Mouse (Mus musculus) small intestine, adult 2 months (tissue): ENCODE measurements around the gene Evi2. TPM values are rescaled to one million over a fixed set of nuclear protein-coding genes. Genes with fewer than 3 reads are reported as not detected.
A peak's percentile ranks its signal among the peaks of the same experiment; 100 is the strongest.

Experiments used
- H3K27ac ChIP-seq: fragments of 200-500 bp; 2 replicates; pipeline ENCODE4 v1.5.1; 2012; ENCODE audit warnings: low read depth, low read length, control low read depth, inconsistent platforms; ENCODE audit not compliant: insufficient read depth
- H3K27me3 ChIP-seq: fragments of 200-500 bp; 2 replicates; pipeline ENCODE4 v1.6.1; 2012; ENCODE audit warnings: mild to moderate bottlenecking, moderate library complexity, low read length, inconsistent platforms; ENCODE audit not compliant: control insufficient read depth, insufficient read depth
- H3K36me3 ChIP-seq: fragments of 200-500 bp; 2 replicates; pipeline ENCODE4 v1.6.1; 2012; ENCODE audit warnings: mild to moderate bottlenecking, low read length, control low read depth, inconsistent platforms; ENCODE audit not compliant: control insufficient read depth, insufficient read depth
- H3K4me1 ChIP-seq: fragments of 200-500 bp; 2 replicates; pipeline ENCODE4 v1.6.1; 2012; ENCODE audit warnings: low read length, inconsistent platforms, mixed read lengths; ENCODE audit not compliant: control insufficient read depth, insufficient read depth, insufficient read length
- H3K4me3 ChIP-seq: fragments of 200-500 bp; 2 replicates; pipeline ENCODE4 v1.5.1; 2012; ENCODE audit warnings: low read depth, mild to moderate bottlenecking, control low read depth, inconsistent platforms, low read length, moderate library complexity
- CTCF ChIP-seq: fragments of 200-500 bp; IDR thresholded peaks from 2 replicates; pipeline ENCODE4 v1.5.1; 2012; ENCODE audit warnings: low read depth, mild to moderate bottlenecking, control low read depth, inconsistent platforms, low read length, moderate library complexity, mixed read lengths; ENCODE audit not compliant: insufficient replicate concordance, insufficient read length; ENCODE audit errors: extremely low read depth
- POLR2A ChIP-seq: fragments of 200-500 bp; IDR thresholded peaks from 2 replicates; pipeline ENCODE4 v1.6.1; 2012; ENCODE audit warnings: low read depth, mild to moderate bottlenecking, control low read depth, inconsistent platforms, low read length, moderate library complexity
- WGBS: fragments of 180-500 bp; shearing (Covaris S2); methylation state at CpG from one replicate; pipeline ENCODE4 v1.1.7; 2018; 5-methylcytosine and 5-hydroxymethylcytosine counted together
- polyA plus RNA-seq: library from polyadenylated mRNA; depleted of rRNA; stranded (reverse); fragments of >200 nt; gene quantifications from 2 replicates; pipeline ENCODE4 v1.2.3, GENCODE M21; 2012; rRNA removed

Evi2 gene
- polyA plus RNA-seq = 0.34 and 1.7 TPM in 2 replicates

DNA sequence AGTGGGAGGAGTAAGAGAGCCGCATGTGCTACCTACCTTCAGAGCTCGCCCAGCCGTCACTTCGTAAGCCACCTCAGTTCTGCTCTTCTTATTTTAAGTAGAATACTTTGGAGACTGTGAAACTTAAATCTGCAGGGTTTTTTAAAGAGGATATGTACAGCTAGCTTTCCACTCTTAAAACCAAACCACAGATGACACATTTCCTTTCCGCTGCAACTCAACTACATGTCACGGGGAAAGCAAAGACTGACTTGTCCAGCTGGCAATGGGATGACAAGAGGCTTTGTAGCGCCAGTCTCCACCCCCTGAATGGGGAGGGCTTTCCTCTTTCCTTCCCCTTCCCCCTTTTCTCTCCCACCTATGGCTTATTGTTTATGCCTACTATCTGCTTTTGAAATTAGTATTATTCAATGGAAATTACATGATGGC, at the start of gene Evi2, which contains the start of gene Evi2a:
Evi2 (minus strand) TSS at position 257 of the 429 bp plus-strand sequence.
Evi2a (minus strand) TSS at position 277 of the 429 bp plus-strand sequence.
- no peaks in the 10 kb centered on the region for H3K27me3 ChIP-seq
- TF ChIP-seq POLR2A = no peak
- no peak for TF ChIP-seq CTCF

DNA sequence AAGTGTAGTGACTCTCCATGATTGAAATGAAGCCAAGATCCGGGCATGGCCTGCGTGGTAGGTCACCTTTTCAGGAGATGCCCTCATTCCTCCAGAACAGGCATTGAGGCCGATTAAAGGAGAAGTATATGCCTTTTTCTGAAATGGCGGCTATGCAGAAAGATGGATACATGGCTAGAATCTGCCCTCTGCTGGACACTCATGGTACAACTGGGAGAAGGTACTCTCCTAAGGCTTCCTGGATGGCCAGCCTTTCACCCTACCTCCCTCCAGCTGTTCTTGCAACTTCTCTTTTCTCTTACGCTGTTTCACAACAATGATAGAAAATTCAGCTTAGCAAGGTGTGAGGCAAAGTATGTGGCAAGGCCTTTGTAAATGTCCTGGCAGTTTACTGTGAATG, 47.4 kb upstream of the Evi2 start:
- Histone ChIP-seq H3K36me3 (peaks cover 8% of the 10 kb centered on the region), H3K4me3 (no peak overlapping the region), H3K4me1 (no peaks in the 10 kb centered on the region), H3K27ac (no peak overlapping the region), H3K27me3 (no peaks in the 10 kb centered on the region)
- 45% methylated on average over 5 of the region's 5 CpGs for WGBS
- TF ChIP-seq POLR2A = no peak
- TF ChIP-seq CTCF = peak; percentile 64; the same call in 1 of the 2 replicates

More for the DNA sequence above, at the start of gene Evi2, which contains the start of gene Evi2a:
- peak within 1 kb of the TSS; percentile 57; the same call in 1 of the 2 replicates for H3K27ac ChIP-seq
- WGBS = 83% methylated on average over 7 of the region's 7 CpGs
- 0 out of 2 replicates have a peak, but pooled peaks cover 2% of the 10 kb centered on the region for H3K36me3 ChIP-seq
- H3K4me1 ChIP-seq = peaks cover 11% of the 10 kb centered on the region; the same call in 1 of the 2 replicates
- H3K4me3 ChIP-seq = 0 out of 2 replicates have a peak within 1 kb of the TSS, but pooled peaks have one; percentile 11

DNA sequence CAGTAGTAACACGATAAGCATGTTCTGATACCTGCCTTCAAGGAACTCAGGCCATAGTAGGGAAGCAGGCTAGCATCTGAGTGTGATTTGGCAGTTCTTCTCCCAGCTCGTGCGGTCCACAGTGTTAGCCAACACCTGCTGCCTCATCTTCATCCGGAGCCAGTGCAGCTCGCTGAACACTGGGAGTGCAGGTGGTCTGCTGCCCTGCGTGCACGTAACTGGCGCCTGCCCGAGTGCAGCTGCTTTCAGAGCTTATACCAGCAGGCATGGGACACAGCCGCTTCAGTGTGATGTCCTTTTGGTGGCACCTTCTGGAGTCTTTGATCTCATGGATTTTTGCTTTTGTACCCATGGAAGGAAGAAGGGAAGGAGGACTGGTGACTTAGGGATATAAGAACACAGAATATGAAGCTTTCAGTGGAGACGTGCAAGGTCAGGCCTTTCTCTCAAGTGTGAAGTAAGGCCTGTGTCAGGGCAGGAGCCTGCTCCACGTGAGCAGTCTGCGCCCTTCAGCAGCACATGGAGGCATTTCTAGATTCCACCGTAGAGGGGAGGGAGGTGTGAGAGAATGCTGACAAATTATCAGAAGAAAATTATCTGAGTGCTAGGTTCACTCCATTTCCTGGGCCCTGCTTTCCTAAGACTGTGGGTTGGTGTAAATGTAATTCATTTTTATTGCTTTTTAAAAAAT, 45.1 kb upstream of the Evi2 start:
- TF ChIP-seq CTCF = no peak
- TF ChIP-seq POLR2A = no peak
- Histone ChIP-seq H3K27me3 (no peaks in the 10 kb centered on the region), H3K36me3 (peaks cover 19% of the 10 kb centered on the region), H3K4me1 (no peaks in the 10 kb centered on the region), H3K27ac (no peak overlapping the region), H3K4me3 (no peak overlapping the region)
- 92% methylated on average over 14 of the region's 14 CpGs for WGBS

DNA sequence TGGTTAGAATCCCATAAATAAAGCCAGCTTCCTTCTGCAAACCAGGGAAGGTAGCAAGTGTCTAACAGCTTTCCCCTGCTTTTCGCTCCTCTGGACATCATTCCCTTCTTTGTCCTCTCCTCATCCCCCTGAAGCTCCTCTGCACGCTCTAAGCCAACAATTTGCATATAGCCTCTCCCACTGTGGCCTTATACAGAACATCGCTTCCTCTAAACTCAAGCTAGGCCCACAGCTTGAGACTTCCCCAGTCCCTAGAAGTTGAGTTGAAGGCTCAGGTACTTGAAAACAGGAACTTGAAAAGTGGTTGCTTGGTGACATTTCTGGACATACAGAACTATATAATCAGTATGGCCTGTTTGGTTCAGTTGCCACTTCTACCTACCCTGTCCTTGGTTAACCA, 43.4 kb upstream of the Evi2 start:
- WGBS = 86% methylated on average over 3 of the region's 3 CpGs
- Histone ChIP-seq H3K36me3 (peaks cover 27% of the 10 kb centered on the region), H3K27me3 (no peaks in the 10 kb centered on the region), H3K4me1 (no peaks in the 10 kb centered on the region), H3K4me3 (no peak overlapping the region), H3K27ac (no peak overlapping the region)
- TF ChIP-seq CTCF (no peak), POLR2A (no peak)

DNA sequence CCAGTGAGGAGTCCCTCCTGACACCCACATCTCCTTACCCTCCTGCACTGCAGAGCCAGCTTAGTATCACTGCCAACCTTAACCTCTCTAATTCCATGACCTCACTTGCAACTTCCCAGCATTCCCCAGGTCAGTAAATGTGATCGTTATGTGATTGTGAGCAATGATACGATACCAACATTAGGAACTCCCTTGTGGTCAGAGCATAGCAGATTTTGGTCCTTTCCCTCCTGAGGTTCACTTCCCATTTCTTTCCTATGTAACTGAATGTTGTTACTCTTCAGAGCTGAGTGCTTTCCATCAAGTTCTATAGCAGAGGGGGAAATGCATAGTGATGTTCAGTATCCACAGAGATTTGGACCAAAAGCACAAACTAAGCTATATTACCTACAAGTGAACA, 39.9 kb upstream of the Evi2 start:
- Histone ChIP-seq H3K36me3 (peaks cover 46% of the 10 kb centered on the region), H3K4me1 (no peaks in the 10 kb centered on the region), H3K27me3 (no peaks in the 10 kb centered on the region), H3K27ac (no peak overlapping the region), H3K4me3 (no peak overlapping the region)
- TF ChIP-seq CTCF (no peak), POLR2A (no peak)
- 87% methylated on average over 2 of the region's 2 CpGs for WGBS

DNA sequence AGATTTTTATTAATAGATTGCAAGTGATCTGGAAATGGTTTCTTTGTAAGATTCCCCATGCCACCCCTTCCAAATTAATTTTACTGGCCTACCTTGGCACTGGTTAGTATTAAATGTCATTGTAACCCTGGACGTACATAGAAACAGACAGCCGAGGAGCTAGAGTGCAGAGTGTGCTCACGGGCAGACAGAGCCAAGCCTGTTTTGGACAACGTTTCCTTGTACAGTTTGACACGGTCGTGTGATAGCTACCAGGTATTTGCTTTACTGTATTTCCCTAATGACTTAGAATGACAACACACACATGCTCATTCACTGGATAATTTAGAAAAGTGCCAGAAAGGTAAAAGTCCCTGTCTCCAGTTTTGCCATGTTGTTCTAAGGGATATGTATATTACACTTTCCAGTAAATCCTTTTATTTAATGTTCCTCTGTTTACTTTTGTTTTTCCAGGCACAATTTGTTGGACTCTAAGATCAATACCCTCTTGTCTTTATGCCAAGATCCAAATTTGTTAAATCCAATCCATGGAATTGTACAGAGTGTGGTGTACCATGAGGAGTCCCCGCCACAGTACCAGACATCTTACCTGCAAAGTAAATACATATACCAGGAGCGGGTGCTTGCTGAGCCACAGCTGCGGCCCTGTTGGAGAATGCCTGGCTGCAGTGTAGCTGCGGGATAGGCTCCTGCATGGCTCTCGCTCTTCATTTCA, 38.0 kb upstream of the Evi2 start:
- H3K27ac ChIP-seq = no peak overlapping the region
- WGBS = 81% methylated on average over 11 of the region's 11 CpGs
- H3K27me3 ChIP-seq = no peaks in the 10 kb centered on the region
- H3K4me3 ChIP-seq = no peak overlapping the region
- H3K4me1 ChIP-seq = no peaks in the 10 kb centered on the region
- H3K36me3 ChIP-seq = peaks cover 49% of the 10 kb centered on the region
- TF ChIP-seq CTCF = no peak
- TF ChIP-seq POLR2A = no peak

DNA sequence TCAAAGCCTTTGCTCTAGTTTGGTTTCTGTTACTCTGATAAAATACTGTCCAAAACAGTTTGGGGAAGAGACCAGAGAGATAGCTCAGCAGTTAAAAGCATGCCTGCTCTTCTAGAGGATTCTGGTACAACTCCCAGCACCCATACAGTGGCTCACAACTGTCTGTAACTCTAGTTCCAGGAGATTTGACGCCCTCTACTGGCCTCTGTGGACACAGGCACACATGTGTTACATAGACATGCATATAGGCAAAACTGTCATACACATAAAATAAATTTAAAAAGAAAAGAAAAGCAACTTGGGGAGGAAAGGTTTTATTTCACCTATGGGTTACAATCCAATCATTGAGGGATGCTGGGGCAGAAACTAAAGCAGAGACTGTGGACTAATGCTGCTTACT, 36.6 kb upstream of the Evi2 start:
- Histone ChIP-seq H3K4me3 (no peak overlapping the region), H3K27ac (no peak overlapping the region), H3K4me1 (no peaks in the 10 kb centered on the region), H3K36me3 (peaks cover 48% of the 10 kb centered on the region), H3K27me3 (no peaks in the 10 kb centered on the region)
- 62% methylated on average over 1 of the region's 1 CpGs for WGBS
- TF ChIP-seq CTCF = no peak
- no peak for TF ChIP-seq POLR2A
